Mouse (Mus musculus) CH12.LX (cell line): ENCODE data around the gene Spryd3.
A peak's percentile ranks its signal among the peaks of the same experiment; 100 is the strongest.

Experiments used
- CTCF ChIP-seq, 2 experiments: IDR thresholded peaks in 1 of 2; conservative IDR thresholded peaks in 1 of 2; 2 replicates each; pipeline ENCODE4 v1.5.1; 2011 to 2012; ENCODE audit warnings: low read depth in 2 of 2, low read length in 2 of 2, improper control_type of control experiment in 1 of 2, inconsistent platforms in 1 of 2, mild to moderate bottlenecking in 1 of 2, moderate library complexity in 1 of 2
- EP300 ChIP-seq: IDR thresholded peaks from 2 replicates; pipeline ENCODE4 v1.6.1; 2011; ENCODE audit warnings: low read length, improper control_type of control experiment
- MAX ChIP-seq: IDR thresholded peaks from 2 replicates; pipeline ENCODE4 v1.6.1; 2011; ENCODE audit warnings: low read length, improper control_type of control experiment
- MEF2A ChIP-seq: IDR thresholded peaks from 2 replicates; pipeline ENCODE4 v1.6.1; 2014; ENCODE audit warnings: low read depth, mild to moderate bottlenecking, inconsistent platforms, low read length, improper control_type of control experiment, borderline replicate concordance
- NELFE ChIP-seq: IDR thresholded peaks from 2 replicates; pipeline ENCODE4 v1.6.1; 2011; ENCODE audit warnings: low read depth, low read length, improper control_type of control experiment
- POLR2A ChIP-seq: IDR thresholded peaks from 2 replicates; pipeline ENCODE4 v1.6.1; 2011; ENCODE audit warnings: low read depth, mild to moderate bottlenecking, improper control_type of control experiment, low read length
- USF1 ChIP-seq: IDR thresholded peaks from 2 replicates; pipeline ENCODE4 v1.6.1; 2014; ENCODE audit warnings: low read depth, mild to moderate bottlenecking, inconsistent platforms, low read length, improper control_type of control experiment
- ZNF384 ChIP-seq: IDR thresholded peaks from 2 replicates; pipeline ENCODE4 v1.6.1; 2012; ENCODE audit warnings: low read depth, low read length, improper control_type of control experiment, inconsistent platforms

DNA sequence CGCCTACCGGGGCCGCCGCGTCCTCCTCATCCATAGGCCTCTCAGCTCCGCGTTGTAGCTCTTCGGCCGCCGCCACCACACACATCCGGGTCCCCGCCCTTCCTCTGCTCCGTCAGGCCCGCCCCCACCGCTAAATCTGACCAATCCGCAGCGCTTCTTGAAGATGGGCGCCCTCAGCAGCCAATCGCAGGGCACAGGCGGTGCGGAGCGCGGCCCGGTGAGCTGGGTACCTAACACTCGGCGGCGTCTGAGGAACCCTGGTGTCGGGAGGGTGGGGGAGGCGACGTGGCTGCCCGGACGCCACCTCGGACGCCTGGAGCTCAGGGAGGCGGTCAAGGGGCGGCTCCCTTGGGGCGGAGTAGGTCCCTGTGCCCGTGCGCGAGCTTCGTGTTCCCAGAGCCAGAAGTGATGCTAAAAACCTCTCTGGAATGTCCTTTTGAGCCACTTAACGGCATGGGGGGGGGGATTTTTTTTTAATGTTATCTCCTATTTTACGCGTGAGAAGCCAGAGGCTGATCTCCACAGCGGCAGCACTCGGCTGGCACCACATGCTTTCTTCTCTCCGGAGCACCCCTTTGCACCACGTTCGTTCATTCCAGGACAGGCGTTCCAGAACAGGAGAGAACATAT, at the start of gene Spryd3:
- TF ChIP-seq CTCF (conservative IDR thresholded peaks at IDR 0.05 in 1 of 2, IDR thresholded peaks at IDR 0.05 in 1 of 2; ENCODE audit: low read depth in 2 of 2, low read length in 2 of 2): no peak
- TF ChIP-seq MAX: peak; percentile 43; the same call in 1 of the 2 replicates
- TF ChIP-seq POLR2A: peak; percentile 79
- no peak for TF ChIP-seq EP300
- peak; percentile 55 for TF ChIP-seq NELFE
- TF ChIP-seq ZNF384: peak; percentile 36; the same call in 1 of the 2 replicates
- TF ChIP-seq MEF2A: no peak
- no peak for TF ChIP-seq USF1
